Mouse (Mus musculus): ENCODE data around the gene Slc6a12. TPM values are rescaled to one million over a fixed set of nuclear protein-coding genes. Genes with fewer than 3 reads are reported as not detected.

Slc6a12 gene
- polyA plus RNA-seq, 1 experiment = not detected

- TF ChIP-seq MAX (IDR thresholded peaks at IDR 0.05; ENCODE audit: low read depth) (no peak), POLR2A (IDR thresholded peaks at IDR 0.05; ENCODE audit: insufficient read length, low read depth) (no peak), USF1 (IDR thresholded peaks at IDR 0.05; ENCODE audit: low read depth) (no peak), TCF3 (IDR thresholded peaks at IDR 0.05; ENCODE audit: insufficient read length, low read depth) (no peak), MYOD1 (IDR thresholded peaks at IDR 0.05; ENCODE audit: control insufficient read depth in 1 of 3, insufficient read length in 2 of 3, low read depth in 2 of 3) (no peak), SRF (IDR thresholded peaks at IDR 0.05; ENCODE audit: control insufficient read depth, insufficient read length, low read depth) (no peak), MYOG (IDR thresholded peaks at IDR 0.05; ENCODE audit: control insufficient read depth in 1 of 3, insufficient read depth in 1 of 3, insufficient read length in 2 of 3, low read depth in 2 of 3) (no peak), REST (IDR thresholded peaks at IDR 0.05; ENCODE audit: insufficient read depth, insufficient read length) (no peak), CEBPB (IDR thresholded peaks at IDR 0.05; ENCODE audit: insufficient read depth, poor library complexity, severe bottlenecking) (no peak), POLR2AphosphoS2 (IDR thresholded peaks at IDR 0.05; ENCODE audit: insufficient read length, low read depth) (no peak), TCF12 (IDR thresholded peaks at IDR 0.05; ENCODE audit: insufficient read depth, poor library complexity, severe bottlenecking) (no peak), E2F4 (IDR thresholded peaks at IDR 0.05; ENCODE audit: insufficient read depth) (no peak)
- H3ac ChIP-seq (ENCODE audit: control insufficient read depth, insufficient read length) = no peak overlapping the region
Measured at GRCm38 (mm10) chr6:121405311-121405710, 62.4 kb downstream of the Slc6a12 start.

DNA sequence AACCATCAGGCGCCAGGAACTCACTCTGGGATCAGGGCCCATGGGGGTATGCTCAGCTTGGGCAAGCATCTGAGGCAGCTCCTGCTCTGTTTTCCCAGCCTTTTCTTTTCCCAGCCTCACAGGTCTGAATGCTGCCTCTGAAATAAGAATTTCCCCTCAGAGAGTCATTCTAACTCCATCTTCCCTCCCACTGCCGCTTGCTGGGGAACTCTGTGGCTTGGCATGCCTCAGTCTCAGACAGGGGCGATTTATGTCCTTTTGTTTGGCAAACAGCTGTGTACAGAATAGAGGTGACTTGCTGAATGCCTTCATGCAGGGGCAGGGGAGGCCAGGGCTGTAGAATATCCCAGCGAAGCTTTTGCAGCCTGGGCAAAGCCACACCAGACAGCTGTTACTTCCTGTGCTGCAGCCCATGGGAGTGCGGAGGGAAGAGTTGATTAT is 64.7 kb downstream of the Slc6a12 start:
- Histone ChIP-seq H3K36me3 (ENCODE audit: control insufficient read depth, insufficient read depth) (no peaks in the 10 kb centered on the region), H3K4me3 (no peak overlapping the region), H3K4me2 (ENCODE audit: low read depth) (no peak overlapping the region), H3K27me3 (ENCODE audit: control insufficient read depth, insufficient read depth, insufficient read length) (no peaks in the 10 kb centered on the region), H3ac (ENCODE audit: control insufficient read depth, insufficient read length) (no peak overlapping the region), H3K79me2 (ENCODE audit: control insufficient read depth, insufficient read depth) (no peaks in the 10 kb centered on the region)
- TF ChIP-seq POLR2AphosphoS2 (IDR thresholded peaks at IDR 0.05; ENCODE audit: insufficient read length, low read depth) = no peak
- no peak for TF ChIP-seq USF1 (IDR thresholded peaks at IDR 0.05; ENCODE audit: low read depth)
- no peak for TF ChIP-seq MYOG (IDR thresholded peaks at IDR 0.05; ENCODE audit: control insufficient read depth in 1 of 3, insufficient read depth in 1 of 3, insufficient read length in 2 of 3, low read depth in 2 of 3)
- TF ChIP-seq SRF (IDR thresholded peaks at IDR 0.05; ENCODE audit: control insufficient read depth, insufficient read length, low read depth) = no peak
- no peak for TF ChIP-seq TCF3 (IDR thresholded peaks at IDR 0.05; ENCODE audit: insufficient read length, low read depth)
- TF ChIP-seq REST (IDR thresholded peaks at IDR 0.05; ENCODE audit: insufficient read depth, insufficient read length) = no peak

More at GRCm38 (mm10) chr6:121405311-121405710, 62.4 kb downstream of the Slc6a12 start:
- Histone ChIP-seq H3K36me3 (ENCODE audit: control insufficient read depth, insufficient read depth) (no peaks in the 10 kb centered on the region), H3K4me3 (no peak overlapping the region), H3K79me2 (ENCODE audit: control insufficient read depth, insufficient read depth) (no peaks in the 10 kb centered on the region), H3K27me3 (ENCODE audit: control insufficient read depth, insufficient read depth, insufficient read length) (no peaks in the 10 kb centered on the region), H3K4me2 (ENCODE audit: low read depth) (no peak overlapping the region)

DNA sequence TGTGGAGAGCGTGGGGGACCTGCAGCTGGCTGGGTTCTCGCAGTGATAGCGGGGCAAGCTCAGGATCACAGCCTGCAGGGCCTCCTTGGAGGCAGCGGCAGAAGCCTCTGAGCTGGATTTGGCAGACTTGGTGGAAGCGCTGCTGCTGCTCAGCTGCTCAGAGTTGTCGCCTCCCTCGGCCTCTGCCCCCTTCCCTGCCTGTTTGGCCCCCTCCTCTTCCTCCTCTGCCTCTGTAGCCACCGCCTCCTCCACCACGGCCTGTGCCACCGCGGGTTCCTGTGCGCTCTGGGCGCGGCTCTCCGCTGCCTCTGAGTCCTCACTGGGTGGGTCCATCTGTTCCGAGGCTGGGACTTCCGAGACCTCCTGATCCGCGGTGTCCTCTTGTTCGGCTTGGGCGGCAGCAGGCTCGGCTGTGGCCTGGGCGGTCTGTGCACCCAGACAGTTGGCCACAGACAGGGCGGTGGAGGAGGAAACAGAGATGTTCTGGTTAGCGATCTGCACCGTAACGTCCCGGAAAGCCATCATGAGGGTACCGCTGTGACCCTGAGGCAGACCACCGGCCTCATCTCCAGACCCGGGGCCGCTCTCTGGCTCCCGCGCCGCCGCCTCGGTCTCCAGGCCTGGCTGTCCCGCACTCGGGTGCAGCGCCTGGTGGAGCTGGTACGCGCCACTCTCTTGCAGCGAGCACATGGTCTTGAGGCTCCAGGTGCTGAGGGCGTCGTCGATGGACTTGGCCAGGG is 69.9 kb downstream of the Slc6a12 start:
- Histone ChIP-seq H3K4me3 (no peak overlapping the region), H3K36me3 (ENCODE audit: control insufficient read depth, insufficient read depth) (no peaks in the 10 kb centered on the region), H3K79me2 (ENCODE audit: control insufficient read depth, insufficient read depth) (no peaks in the 10 kb centered on the region), H3ac (ENCODE audit: control insufficient read depth, insufficient read length) (no peak overlapping the region), H3K27me3 (ENCODE audit: control insufficient read depth, insufficient read depth, insufficient read length) (no peaks in the 10 kb centered on the region), H3K4me2 (ENCODE audit: low read depth) (no peak overlapping the region)
- no peak for TF ChIP-seq POLR2A (IDR thresholded peaks at IDR 0.05; ENCODE audit: insufficient read length, low read depth)
- TF ChIP-seq USF1 (IDR thresholded peaks at IDR 0.05; ENCODE audit: low read depth) = no peak
- no peak for TF ChIP-seq MAX (IDR thresholded peaks at IDR 0.05; ENCODE audit: low read depth)
- TF ChIP-seq E2F4 (IDR thresholded peaks at IDR 0.05; ENCODE audit: insufficient read depth) = no peak
- no peak for TF ChIP-seq TCF12 (IDR thresholded peaks at IDR 0.05; ENCODE audit: insufficient read depth, poor library complexity, severe bottlenecking)
- no peak for TF ChIP-seq MYOG (IDR thresholded peaks at IDR 0.05; ENCODE audit: control insufficient read depth in 1 of 3, insufficient read depth in 1 of 3, insufficient read length in 2 of 3, low read depth in 2 of 3)
- TF ChIP-seq MYOD1 (IDR thresholded peaks at IDR 0.05; ENCODE audit: control insufficient read depth in 1 of 3, insufficient read length in 2 of 3, low read depth in 2 of 3) = no peak
- no peak for TF ChIP-seq SRF (IDR thresholded peaks at IDR 0.05; ENCODE audit: control insufficient read depth, insufficient read length, low read depth)

Other genes with a start within 250 kb of the Slc6a12 start
- 17.7 TPM for gene Mical3, start 212.1 kb upstream of the Slc6a12 start, polyA plus RNA-seq (2012; fragmentation: generic; extraction: Trizol)
- gene Pex26, start 159.4 kb upstream of the Slc6a12 start, polyA plus RNA-seq (2012; fragmentation: generic; extraction: Trizol) = 2.0 TPM
- not detected for gene Tuba8, start 132.4 kb upstream of the Slc6a12 start, polyA plus RNA-seq (2012; fragmentation: generic; extraction: Trizol)
- gene Usp18, start 97.2 kb upstream of the Slc6a12 start, polyA plus RNA-seq (2012; fragmentation: generic; extraction: Trizol) = 0.07 TPM
- 0.01 TPM for gene Slc6a13, start 42.8 kb upstream of the Slc6a12 start, polyA plus RNA-seq (2012; fragmentation: generic; extraction: Trizol)
- 0.25 TPM for gene Iqsec3, start 130.6 kb downstream of the Slc6a12 start, polyA plus RNA-seq (2012; fragmentation: generic; extraction: Trizol)